Mouse (Mus musculus) ES-E14 (cell line): ENCODE results near the gene Kctd17. TPM values are rescaled to one million over a fixed set of nuclear protein-coding genes. Genes with fewer than 3 reads are reported as not detected.

ENCODE experiments used
- DNase-seq: peaks from one replicate; pipeline ENCODE4 v3.0.0-alpha.2; 2013; ENCODE audit warnings: low read depth, low spot score
- H3K27ac ChIP-seq: 2 replicates; pipeline ENCODE4 v1.5.1; 2012; ENCODE audit warnings: low read depth, mild to moderate bottlenecking, low read length, moderate library complexity, mixed read lengths; ENCODE audit not compliant: poor library complexity, insufficient read depth, severe bottlenecking
- H3K36me3 ChIP-seq: 2 replicates; pipeline ENCODE4 v1.6.1; 2012; ENCODE audit warnings: mild to moderate bottlenecking, low read length, moderate library complexity, mixed read lengths; ENCODE audit not compliant: control insufficient read depth, poor library complexity, insufficient read depth, severe bottlenecking
- H3K4me1 ChIP-seq, 2 experiments: fragments of 150-350 bp in 1 of 2; sonication (generic) in 1 of 2; 2 replicates each; pipeline ENCODE4 v1.6.1; 2012; ENCODE audit warnings: low read length in 2 of 2, mild to moderate bottlenecking in 1 of 2, mixed read lengths in 1 of 2; ENCODE audit not compliant: control insufficient read depth in 2 of 2, insufficient read depth in 2 of 2, poor library complexity in 1 of 2
- H3K4me3 ChIP-seq, 2 experiments: fragments of 150-350 bp in 1 of 2; sonication (generic) in 1 of 2; 2 replicates each; pipeline ENCODE4 v1.5.1; 2012; ENCODE audit warnings: low read length in 2 of 2, low read depth in 1 of 2, mild to moderate bottlenecking in 1 of 2, mixed read lengths in 1 of 2; ENCODE audit not compliant: insufficient read depth in 1 of 2, poor library complexity in 1 of 2, severe bottlenecking in 1 of 2
- H3K9ac ChIP-seq: 2 replicates; pipeline ENCODE4 v1.6.1; 2012; ENCODE audit warnings: low read depth, mild to moderate bottlenecking, low read length, mixed read lengths; ENCODE audit not compliant: poor library complexity, insufficient read depth, severe bottlenecking
- H3K9me3 ChIP-seq: fragments of 150-350 bp; sonication (generic); 2 replicates; pipeline ENCODE4 v1.6.1; 2012; ENCODE audit warnings: low read depth, mild to moderate bottlenecking, low read length; ENCODE audit not compliant: control insufficient read depth, insufficient read depth
- CHD2 ChIP-seq: IDR thresholded peaks from 2 replicates; pipeline ENCODE4 v1.6.1; 2014; ENCODE audit warnings: mild to moderate bottlenecking, low read depth, low read length, inconsistent platforms
- HCFC1 ChIP-seq: IDR thresholded peaks from 2 replicates; pipeline ENCODE4 v1.6.1; 2012; ENCODE audit warnings: low read length, inconsistent platforms, borderline replicate concordance; ENCODE audit not compliant: insufficient read depth
- MAFK ChIP-seq: IDR thresholded peaks from 2 replicates; pipeline ENCODE4 v1.6.1; 2014; ENCODE audit warnings: mild to moderate bottlenecking, low read depth, low read length, inconsistent platforms; ENCODE audit not compliant: insufficient read depth
- ZC3H11A ChIP-seq: IDR thresholded peaks from 2 replicates; pipeline ENCODE4 v1.6.1; 2012; ENCODE audit warnings: low read depth, mild to moderate bottlenecking, inconsistent platforms, low read length, borderline replicate concordance
- ZNF384 ChIP-seq: IDR thresholded peaks from 2 replicates; pipeline ENCODE4 v1.6.1; 2012; ENCODE audit warnings: low read depth, low read length, inconsistent platforms
- in situ Hi-C, 2 experiments: fragments of 600-800 bp; cut with MboI; formaldehyde crosslinking; loops; one replicate each; pipeline ENCODE4 v1.15.1; 2025; ENCODE audit warnings: low sequenced_read_pairs in 2 of 2, inconsistent platforms in 1 of 2; ENCODE audit not compliant: unreplicated experiment in 2 of 2
- total RNA-seq: library from RNA; depleted of rRNA; stranded (reverse); fragments of 300-350 nt; gene quantifications from 2 replicates; pipeline ENCODE4 v1.2.3, GENCODE M21; 2012

Gene Kctd17
- total RNA-seq, 1 experiment = 24.7 TPM

- Histone ChIP-seq H3K4me1 (peaks cover 2 to 3% of the 10 kb centered on the region in 2 experiments; a peak in 1 of 4 replicates), H3K9me3 (no peaks in the 10 kb centered on the region), H3K27ac (no peak within 1 kb of the TSS), H3K4me3 (no peak within 1 kb of the TSS), H3K9ac (no peak within 1 kb of the TSS), H3K36me3 (peaks cover 2% of the 10 kb centered on the region; the same call in 1 of the 2 replicates)
- no peak for DNase-seq
- in situ Hi-C loops = no loop called here
- TF ChIP-seq ZNF384 (no peak), MAFK (no peak), CHD2 (no peak), HCFC1 (no peak), ZC3H11A (no peak)
These were observed 32.8 kb upstream of the Kctd17 start, which contains the start of gene Tex33 for GRCm38 (mm10) chr15:78395478-78395962. Gene Tex33, minus strand, starts transcription at chr15:78395912.

- no peak overlapping the region for H3K4me3 ChIP-seq
- H3K36me3 ChIP-seq = peaks cover 2% of the 10 kb centered on the region; the same call in 1 of the 2 replicates
- in situ Hi-C loops = no loop called here
- H3K27ac ChIP-seq = no peak overlapping the region
- peaks cover 4 to 18% of the 10 kb centered on the region in 2 experiments; a peak in 2 of 4 replicates for H3K4me1 ChIP-seq
- no peak for TF ChIP-seq MAFK
- no peak for TF ChIP-seq ZNF384
- TF ChIP-seq CHD2 = no peak
- TF ChIP-seq HCFC1 = no peak
- no peak for TF ChIP-seq ZC3H11A
- H3K9ac ChIP-seq = no peak overlapping the region
- DNase-seq = no peak
- H3K9me3 ChIP-seq = no peaks in the 10 kb centered on the region
These were observed 27.0 kb upstream of the Kctd17 start for GRCm38 (mm10) chr15:78401345-78401744.

- Histone ChIP-seq H3K9me3 (no peaks in the 10 kb centered on the region), H3K36me3 (peaks cover 2% of the 10 kb centered on the region; the same call in 1 of the 2 replicates), H3K4me3 (no peak overlapping the region), H3K27ac (no peak overlapping the region), H3K4me1 (peaks cover 4 to 18% of the 10 kb centered on the region in 2 experiments; a peak in 2 of 4 replicates), H3K9ac (no peak overlapping the region)
- DNase-seq = no peak
- in situ Hi-C loops = no loop called here
- TF ChIP-seq ZC3H11A (no peak), HCFC1 (no peak), ZNF384 (no peak), MAFK (no peak), CHD2 (no peak)
These were observed 26.4 kb upstream of the Kctd17 start for GRCm38 (mm10) chr15:78401921-78402320.

GRCm38 (mm10) chr15:78402423-78402822 lies 25.9 kb upstream of the Kctd17 start:
- H3K27ac ChIP-seq = no peak overlapping the region
- H3K9me3 ChIP-seq = no peaks in the 10 kb centered on the region
- no peak overlapping the region for H3K4me3 ChIP-seq
- no peak overlapping the region for H3K9ac ChIP-seq
- DNase-seq = no peak
- H3K4me1 ChIP-seq = peaks cover 4 to 19% of the 10 kb centered on the region in 2 experiments; a peak in 2 of 4 replicates
- peaks cover 2% of the 10 kb centered on the region; the same call in 1 of the 2 replicates for H3K36me3 ChIP-seq
- in situ Hi-C loops = no loop called here
- TF ChIP-seq CHD2 = no peak

GRCm38 (mm10) chr15:78403301-78403741 lies 25.0 kb upstream of the Kctd17 start:
- H3K9me3 ChIP-seq = no peaks in the 10 kb centered on the region
- H3K36me3 ChIP-seq = peaks cover 2% of the 10 kb centered on the region; the same call in 1 of the 2 replicates
- no peak for TF ChIP-seq CHD2
- TF ChIP-seq ZC3H11A = no peak
- no peak for TF ChIP-seq ZNF384
- no peak for TF ChIP-seq MAFK
- TF ChIP-seq HCFC1 = no peak
- H3K9ac ChIP-seq = peak overlapping the region; percentile 30; the same call in 1 of the 2 replicates
- peak; percentile 37 for DNase-seq
- peak overlapping the region; percentile 26; the same call in 1 of the 2 replicates for H3K27ac ChIP-seq
- H3K4me1 ChIP-seq = peaks cover 4 to 19% of the 10 kb centered on the region in 2 experiments; a peak in 2 of 4 replicates
- in situ Hi-C loops = no loop called here
- 0 out of 4 replicates have a peak overlapping the region, but pooled peaks of 1 of the 2 experiments have one; percentile 20 for H3K4me3 ChIP-seq
